Mouse (Mus musculus) kidney, postnatal 0 days (tissue): ENCODE measurements at regions not wholly inside any gene's neighbourhood (a gene's known extent, or its start where the extent isn't known, plus 50 kb on each side); places are given as distances from the start of the nearest gene placed in this dataset.

Source experiments
- ATAC-seq: fragments of 200-750 bp; cut with Nextera tagmentation; replicated peaks from 2 replicates; pipeline ENCODE4 v1.8.0; 2017; ENCODE audit warnings: low read depth, moderate number of reproducible peaks, moderate TSS enrichment, moderate library complexity; ENCODE audit not compliant: low FRiP score
- DNase-seq: peaks from one replicate; pipeline ENCODE4 v3.0.0-alpha.2; 2016; ENCODE audit warnings: low spot score
- H3K27ac ChIP-seq: fragments of 300-500 bp; sonication (generic); 2 replicates; pipeline ENCODE4 v1.5.1; 2014; ENCODE audit warnings: mild to moderate bottlenecking
- H3K27me3 ChIP-seq: fragments of 300-500 bp; sonication (generic); 2 replicates; pipeline ENCODE4 v1.6.1; 2014; ENCODE audit warnings: low read length, mixed read lengths; ENCODE audit not compliant: insufficient read depth
- H3K36me3 ChIP-seq: fragments of 300-500 bp; sonication (generic); 2 replicates; pipeline ENCODE4 v1.6.1; 2014; ENCODE audit warnings: low read length, mixed read lengths; ENCODE audit not compliant: insufficient read depth
- H3K4me1 ChIP-seq: fragments of 300-500 bp; sonication (generic); replicated peaks from 2 replicates; pipeline ENCODE4 v1.6.1; 2014; ENCODE audit warnings: antibody characterized with exemption, low read length, mixed read lengths; ENCODE audit not compliant: insufficient read depth
- H3K4me2 ChIP-seq: fragments of 300-500 bp; sonication (generic); 2 replicates; pipeline ENCODE4 v1.6.1; 2014; ENCODE audit warnings: mild to moderate bottlenecking, low read length, moderate library complexity, mixed read lengths
- H3K4me3 ChIP-seq: fragments of 300-500 bp; sonication (generic); replicated peaks from 2 replicates; pipeline ENCODE4 v1.5.1; 2014; ENCODE audit warnings: low read depth, low read length
- H3K9ac ChIP-seq: fragments of 300-500 bp; sonication (generic); 2 replicates; pipeline ENCODE4 v1.6.1; 2014; ENCODE audit warnings: low read depth, low read length
- H3K9me3 ChIP-seq: fragments of 300-500 bp; sonication (generic); replicated peaks from 2 replicates; pipeline ENCODE4 v1.6.1; 2016; ENCODE audit warnings: low read length, inconsistent platforms, mixed read lengths
- CTCF ChIP-seq: IDR thresholded peaks from 2 replicates; pipeline ENCODE4 v1.5.1; 2016; ENCODE audit warnings: antibody characterized with exemption, low read depth, mild to moderate bottlenecking, moderate library complexity
- WGBS: fragments of 180-500 bp; shearing (Covaris S2); extraction: QIAGEN DNeasy Blood & Tissue Kit; methylation state at CpG from one replicate; pipeline ENCODE4 v1.1.7; 2014; 5-methylcytosine and 5-hydroxymethylcytosine counted together

DNA sequence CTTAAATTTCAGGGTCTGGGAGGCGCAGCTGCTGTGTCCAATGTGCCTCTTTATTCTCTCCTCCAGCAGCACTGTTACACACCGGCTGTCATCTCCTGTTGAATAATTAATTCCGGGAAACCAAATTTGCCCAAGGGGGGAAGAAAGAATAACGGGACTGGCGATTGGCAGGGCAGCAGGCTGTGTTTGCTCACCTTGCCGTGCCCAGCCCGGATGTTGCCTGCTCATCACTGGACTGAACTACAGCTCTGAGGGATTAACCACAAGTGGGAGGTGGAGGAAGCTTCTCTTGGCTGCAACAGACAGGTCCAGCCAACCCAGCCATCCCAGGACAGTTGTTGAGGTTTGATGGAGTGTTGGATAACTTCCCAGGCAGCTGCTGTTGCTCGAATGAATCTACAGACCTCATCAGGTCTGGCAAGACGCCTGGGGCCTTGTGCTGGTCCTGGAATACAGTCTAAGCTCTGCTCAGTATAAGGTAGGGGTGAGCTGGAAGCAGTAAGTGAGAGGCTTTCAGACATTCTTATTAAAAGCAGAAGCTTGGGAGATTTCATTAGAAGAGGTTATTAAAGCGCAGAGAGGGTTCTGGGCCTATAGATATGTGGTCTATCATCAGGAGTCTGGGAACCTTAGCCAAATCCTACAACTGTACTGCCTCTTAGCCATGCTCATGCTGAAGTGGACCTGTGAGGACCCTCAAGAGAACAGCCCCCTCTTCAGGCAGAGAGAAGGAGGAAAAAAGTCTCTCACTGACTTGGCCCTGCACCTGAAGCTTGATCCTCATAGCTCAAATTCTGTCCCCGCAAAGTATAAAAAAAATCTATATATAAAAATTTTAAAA lies 291.8 kb downstream of the Il20rb start:
- H3K4me1 ChIP-seq: no peaks in the 10 kb centered on the region
- H3K9ac ChIP-seq: no peak overlapping the region
- no peak overlapping the region for H3K4me2 ChIP-seq
- no peaks in the 10 kb centered on the region for H3K36me3 ChIP-seq
- no peak for TF ChIP-seq CTCF
- no peaks in the 10 kb centered on the region for H3K27me3 ChIP-seq
- no peak for DNase-seq
- no peak overlapping the region for H3K4me3 ChIP-seq
- H3K9me3 ChIP-seq: no peaks in the 10 kb centered on the region
- no peak overlapping the region for H3K27ac ChIP-seq
- 57% methylated on average over 11 of the region's 11 CpGs for WGBS
- no peak for ATAC-seq

DNA sequence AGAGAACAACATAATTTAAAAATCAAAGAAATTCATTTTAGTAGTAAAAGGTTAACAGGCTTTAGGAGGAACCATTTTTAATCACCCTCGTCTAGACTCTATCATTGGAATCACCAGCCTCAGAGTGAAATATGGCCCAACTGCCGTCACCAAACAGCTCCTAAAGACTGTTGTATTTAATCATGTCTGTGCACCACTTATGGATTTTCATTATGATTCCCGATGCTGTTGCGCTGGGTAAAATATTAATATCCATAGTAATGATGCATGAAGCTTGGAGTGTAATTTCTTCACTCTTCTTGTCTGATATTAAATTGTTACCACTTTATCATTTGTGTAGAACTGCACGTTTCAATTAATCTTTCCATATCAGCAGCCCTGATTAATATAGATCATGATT lies 292.4 kb downstream of the Il20rb start:
- no peak for DNase-seq
- H3K4me3 ChIP-seq: no peak overlapping the region
- no peak for ATAC-seq
- WGBS: 68% methylated on average over 5 of the region's 5 CpGs
- no peaks in the 10 kb centered on the region for H3K9me3 ChIP-seq
- H3K4me1 ChIP-seq: no peaks in the 10 kb centered on the region
- no peak overlapping the region for H3K4me2 ChIP-seq
- H3K27me3 ChIP-seq: no peaks in the 10 kb centered on the region
- no peak overlapping the region for H3K9ac ChIP-seq
- TF ChIP-seq CTCF: no peak
- no peak overlapping the region for H3K27ac ChIP-seq
- H3K36me3 ChIP-seq: no peaks in the 10 kb centered on the region

DNA sequence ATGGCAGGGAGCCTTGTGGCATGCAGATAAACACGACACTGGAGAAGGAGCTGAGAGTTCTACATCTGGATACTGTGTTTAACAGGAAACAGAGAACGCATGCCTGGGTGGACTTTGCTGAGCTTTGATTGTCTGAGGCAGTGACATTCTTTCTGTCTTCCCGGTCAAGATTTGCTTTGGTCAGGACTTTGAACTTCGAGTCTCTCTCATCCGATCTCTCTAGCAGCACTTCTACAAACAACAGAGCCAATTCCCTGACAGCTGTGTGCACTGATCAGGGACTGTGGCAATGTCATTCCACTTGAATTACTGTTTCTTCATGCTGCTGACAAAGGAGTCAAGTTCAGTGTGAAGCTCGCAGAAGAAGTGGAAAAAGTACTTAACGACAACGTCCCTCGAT lies 302.5 kb downstream of the Il20rb start:
- Histone ChIP-seq H3K36me3 (no peaks in the 10 kb centered on the region), H3K4me2 (no peak overlapping the region), H3K9ac (no peak overlapping the region), H3K27me3 (no peaks in the 10 kb centered on the region), H3K9me3 (no peaks in the 10 kb centered on the region), H3K27ac (no peak overlapping the region), H3K4me3 (no peak overlapping the region), H3K4me1 (no peaks in the 10 kb centered on the region)
- DNase-seq (peak; percentile 13), ATAC-seq (no peak)
- no peak for TF ChIP-seq CTCF
- 35% methylated on average over 9 of the region's 9 CpGs for WGBS

DNA sequence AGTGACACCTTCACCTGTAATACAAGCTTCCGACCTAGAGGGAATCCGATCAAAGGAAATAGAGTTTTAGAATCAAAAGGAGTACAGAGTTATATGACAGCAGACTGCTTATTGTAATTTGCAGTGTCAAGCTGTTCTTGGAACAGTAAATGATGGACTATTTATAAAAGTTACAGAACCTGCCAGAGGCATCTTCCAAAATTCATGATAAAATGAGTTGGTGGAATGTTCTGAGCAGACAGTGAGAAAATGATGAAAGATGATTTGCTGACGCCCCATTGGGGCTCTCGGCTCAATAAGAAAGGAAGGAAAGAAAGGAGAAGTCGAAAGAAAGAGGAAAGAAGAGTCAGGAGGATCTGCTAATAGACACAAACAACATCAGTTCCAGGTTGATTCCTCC lies 300.3 kb upstream of the Sox14 start:
- no peak overlapping the region for H3K27ac ChIP-seq
- no peaks in the 10 kb centered on the region for H3K4me1 ChIP-seq
- no peak for ATAC-seq
- WGBS: 79% methylated on average over 5 of the region's 5 CpGs
- no peaks in the 10 kb centered on the region for H3K9me3 ChIP-seq
- DNase-seq: no peak
- H3K36me3 ChIP-seq: no peaks in the 10 kb centered on the region
- TF ChIP-seq CTCF: no peak
- no peak overlapping the region for H3K4me2 ChIP-seq
- H3K27me3 ChIP-seq: no peaks in the 10 kb centered on the region
- H3K4me3 ChIP-seq: no peak overlapping the region
- no peak overlapping the region for H3K9ac ChIP-seq

DNA sequence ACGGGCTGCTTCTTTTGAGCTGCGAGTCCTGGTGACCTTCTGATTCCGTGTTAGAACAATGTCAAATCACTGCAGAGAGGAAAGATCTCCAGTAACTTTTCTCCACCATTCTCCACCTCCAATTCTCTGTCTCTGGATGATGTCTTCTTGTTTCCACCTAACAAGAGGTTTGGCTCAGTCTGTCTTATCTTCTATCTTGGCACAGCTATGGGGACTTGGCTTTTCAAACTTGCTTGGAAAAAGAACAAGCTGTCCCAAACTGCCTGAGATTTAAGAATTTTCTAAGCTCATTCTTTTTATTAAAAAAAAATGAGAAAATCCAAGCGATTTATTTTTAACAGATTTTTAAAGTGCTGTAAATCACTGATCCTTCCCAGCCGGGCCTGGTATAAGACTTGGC lies 290.3 kb upstream of the Sox14 start:
- ATAC-seq: no peak
- no peak for TF ChIP-seq CTCF
- Histone ChIP-seq H3K4me2 (no peak overlapping the region), H3K9ac (no peak overlapping the region), H3K4me1 (no peaks in the 10 kb centered on the region), H3K36me3 (no peaks in the 10 kb centered on the region), H3K9me3 (no peaks in the 10 kb centered on the region), H3K27me3 (no peaks in the 10 kb centered on the region), H3K4me3 (no peak overlapping the region), H3K27ac (no peak overlapping the region)
- no peak for DNase-seq
- 78% methylated on average over 5 of the region's 5 CpGs for WGBS

DNA sequence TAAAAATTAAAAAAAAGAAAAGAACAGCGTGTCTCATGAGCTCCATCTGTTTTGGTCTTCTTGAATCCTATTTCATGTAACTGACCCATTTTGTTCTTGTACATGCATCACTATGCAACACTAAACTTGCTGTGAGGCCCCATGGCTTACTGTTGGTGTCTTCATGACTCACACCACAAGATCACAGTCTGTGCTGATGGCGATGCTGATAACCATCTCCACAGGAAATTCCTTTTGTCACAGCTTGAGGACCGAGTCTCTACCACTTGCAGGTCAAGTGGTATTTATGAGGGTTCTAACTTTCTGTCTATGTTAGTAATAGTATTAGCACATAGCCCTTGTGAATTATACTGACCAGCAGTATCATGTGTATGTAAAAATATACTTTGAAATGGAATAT lies 286.0 kb upstream of the Sox14 start:
- H3K9ac ChIP-seq: no peak overlapping the region
- WGBS: 59% methylated on average over 3 of the region's 3 CpGs
- no peak for ATAC-seq

More for the DNA sequence above, 286.0 kb upstream of the Sox14 start:
- Histone ChIP-seq H3K9me3 (no peaks in the 10 kb centered on the region), H3K36me3 (no peaks in the 10 kb centered on the region), H3K27ac (no peak overlapping the region), H3K27me3 (no peaks in the 10 kb centered on the region), H3K4me3 (no peak overlapping the region), H3K4me2 (no peak overlapping the region), H3K4me1 (no peaks in the 10 kb centered on the region)
- no peak for DNase-seq
- TF ChIP-seq CTCF: no peak
